ENCODE assay signal across 11 mouse cellular contexts in genomic region chr2:167280986-167281310, GRCm38 (mm10). TPM values are rescaled to one million over a fixed set of nuclear protein-coding genes. Genes with fewer than 3 reads are reported as not detected.
DNase-seq lines count a peak whose midpoint lies in the region; ATAC-seq and TF ChIP-seq lines count a peak whose summit lies in the region.
"Had no signal": no experiment of that assay in that cellular context is flagged by ENCODE, and none has a peak within 500 bp of the region (broad histone marks: within the 10 kb centered on the region; RNA-seq: fewer than 3 reads in every experiment).

No protein-coding gene starts in this region.

- no peaks in the 10 kb centered on the region for H3K36me3 ChIP-seq in forebrain, embryonic 15.5 days
- H3K36me3 ChIP-seq in forebrain, embryonic 16.5 days (ENCODE audit: control insufficient read depth, insufficient read depth) = no peaks in the 10 kb centered on the region
- no peaks in the 10 kb centered on the region for H3K36me3 ChIP-seq in liver, embryonic 13.5 days
- H3K36me3 ChIP-seq in midbrain, postnatal 0 days (ENCODE audit: insufficient read depth, low read length) = no peaks in the 10 kb centered on the region
- H3K36me3 ChIP-seq in heart, embryonic 11.5 days (ENCODE audit: control insufficient read depth, insufficient read depth, low read length) = no peaks in the 10 kb centered on the region
- H3K36me3 ChIP-seq: liver, embryonic 15.5 days had no signal

- no peaks in the 10 kb centered on the region for H3K27me3 ChIP-seq in forebrain, embryonic 15.5 days
- H3K27me3 ChIP-seq in forebrain, embryonic 16.5 days (replicated peaks; ENCODE audit: control insufficient read depth, insufficient read depth, low read length) = no peaks in the 10 kb centered on the region
- peaks cover 6% of the 10 kb centered on the region; the same call in 1 of the 2 replicates for H3K27me3 ChIP-seq in liver, embryonic 13.5 days
- no peaks in the 10 kb centered on the region; the same call in 1 of the 2 replicates for H3K27me3 ChIP-seq in midbrain, postnatal 0 days (ENCODE audit: insufficient read depth, low read length)
- H3K27me3 ChIP-seq in heart, embryonic 11.5 days (ENCODE audit: control insufficient read depth, insufficient read depth, low read length) = peaks cover 3% of the 10 kb centered on the region; the same call in 1 of the 2 replicates

- H3K9ac ChIP-seq in forebrain, embryonic 15.5 days (replicated peaks) = no peak overlapping the region
- H3K9ac ChIP-seq in forebrain, embryonic 16.5 days (replicated peaks; ENCODE audit: low read depth, low read length) = no peak overlapping the region
- no peak overlapping the region for H3K9ac ChIP-seq in liver, embryonic 13.5 days
- no peak overlapping the region for H3K9ac ChIP-seq in midbrain, postnatal 0 days (replicated peaks; ENCODE audit: low read length, poor library complexity, severe bottlenecking)
- H3K9ac ChIP-seq in heart, embryonic 11.5 days (ENCODE audit: low read depth, low read length) = no peak overlapping the region
- H3K9ac ChIP-seq: liver, embryonic 15.5 days had no signal

- ATAC-seq in forebrain, embryonic 15.5 days (replicated peaks) = peak; percentile 41
- no peak; the same call in 1 of the 2 replicates for ATAC-seq in forebrain, embryonic 16.5 days
- peak; percentile 36; the same call in 1 of the 2 replicates for ATAC-seq in liver, embryonic 13.5 days (ENCODE audit: low read depth)
- peak; percentile 45; the same call in 1 of the 2 replicates for ATAC-seq in erythroid progenitor cell, adult 5-6 weeks (replicated peaks; ENCODE audit: low FRiP score, poor library complexity, severe bottlenecking)
- 0 out of 2 replicates have a peak, but pooled peaks have one; percentile 52 for ATAC-seq in midbrain, postnatal 0 days (ENCODE audit: low FRiP score)
- ATAC-seq in heart, embryonic 11.5 days (replicated peaks; ENCODE audit: insufficient number of reproducible peaks, low FRiP score, low TSS enrichment) = no peak

- H3K4me2 ChIP-seq in forebrain, embryonic 15.5 days (replicated peaks) = no peak overlapping the region
- H3K4me2 ChIP-seq in forebrain, embryonic 16.5 days (ENCODE audit: low read length) = no peak overlapping the region
- H3K4me2 ChIP-seq in liver, embryonic 13.5 days = no peak overlapping the region
- no peak overlapping the region for H3K4me2 ChIP-seq in midbrain, postnatal 0 days (ENCODE audit: low read depth, low read length, poor library complexity, severe bottlenecking)
- no peak overlapping the region for H3K4me2 ChIP-seq in heart, embryonic 11.5 days
- H3K4me2 ChIP-seq: liver, embryonic 15.5 days had no signal

- no peak for DNase-seq in liver, embryonic 13.5 days
- no peak for DNase-seq in liver
- DNase-seq in midbrain, postnatal 0 days (ENCODE audit: low spot score) = no peak
- DNase-seq in spleen, adult 18-20 months = no peak

- H3K27ac ChIP-seq in forebrain, embryonic 15.5 days (replicated peaks) = no peak overlapping the region
- H3K27ac ChIP-seq in forebrain, embryonic 16.5 days (ENCODE audit: low read length) = no peak overlapping the region
- H3K27ac ChIP-seq in liver, embryonic 13.5 days = no peak overlapping the region
- H3K27ac ChIP-seq in midbrain, postnatal 0 days (ENCODE audit: low read depth, low read length) = no peak overlapping the region
- no peak overlapping the region for H3K27ac ChIP-seq in heart, embryonic 11.5 days (ENCODE audit: low read depth, low read length)
- H3K27ac ChIP-seq: gastrocnemius, adult 2 months; liver, embryonic 15.5 days had no signal

- WGBS in forebrain, embryonic 15.5 days = 85% methylated on average over 4 of the region's 4 CpGs
- 82% methylated on average over 4 of the region's 4 CpGs for WGBS in forebrain, embryonic 16.5 days
- WGBS in liver, embryonic 13.5 days (ENCODE audit: insufficient replicate concordance) = 68% methylated on average over 4 of the region's 4 CpGs
- 83% methylated on average over 4 of the region's 4 CpGs for WGBS in midbrain, postnatal 0 days
- WGBS in heart, embryonic 11.5 days (ENCODE audit: insufficient replicate concordance) = 72% methylated on average over 4 of the region's 4 CpGs

- H3K9me3 ChIP-seq in forebrain, embryonic 15.5 days = no peaks in the 10 kb centered on the region
- H3K9me3 ChIP-seq in forebrain, embryonic 16.5 days (ENCODE audit: control insufficient read depth, low read length) = no peaks in the 10 kb centered on the region
- no peaks in the 10 kb centered on the region for H3K9me3 ChIP-seq in liver, embryonic 13.5 days (replicated peaks)
- H3K9me3 ChIP-seq in midbrain, postnatal 0 days (ENCODE audit: low read length) = no peaks in the 10 kb centered on the region
- no peaks in the 10 kb centered on the region for H3K9me3 ChIP-seq in heart, embryonic 11.5 days (replicated peaks; ENCODE audit: control insufficient read depth, low read length)
- H3K9me3 ChIP-seq: liver, embryonic 15.5 days had no signal

- 0 out of 2 replicates have a peak, but pooled peaks cover 6% of the 10 kb centered on the region for H3K4me1 ChIP-seq in forebrain, embryonic 15.5 days
- 0 out of 2 replicates have a peak, but pooled peaks cover 2% of the 10 kb centered on the region for H3K4me1 ChIP-seq in forebrain, embryonic 16.5 days (replicated peaks; ENCODE audit: control insufficient read depth, insufficient read depth, low read length)
- H3K4me1 ChIP-seq in liver, embryonic 13.5 days (replicated peaks) = peaks cover 5% of the 10 kb centered on the region; the same call in 1 of the 2 replicates
- no peaks in the 10 kb centered on the region for H3K4me1 ChIP-seq in midbrain, postnatal 0 days (ENCODE audit: insufficient read depth, low read length)
- H3K4me1 ChIP-seq in heart, embryonic 11.5 days (ENCODE audit: control insufficient read depth, insufficient read depth, low read length) = no peaks in the 10 kb centered on the region
- H3K4me1 ChIP-seq: liver, embryonic 15.5 days had no signal

- no peak overlapping the region for H3K4me3 ChIP-seq in forebrain, embryonic 15.5 days
- no peak overlapping the region for H3K4me3 ChIP-seq in forebrain, embryonic 16.5 days (replicated peaks; ENCODE audit: low read length)
- no peak overlapping the region for H3K4me3 ChIP-seq in liver, embryonic 13.5 days (replicated peaks)
- no peak overlapping the region for H3K4me3 ChIP-seq in midbrain, postnatal 0 days (ENCODE audit: low read depth, low read length)
- no peak overlapping the region for H3K4me3 ChIP-seq in heart, embryonic 11.5 days (ENCODE audit: low read depth, low read length)
- H3K4me3 ChIP-seq: gastrocnemius, adult 2 months; liver, embryonic 15.5 days had no signal

- no peak for TF ChIP-seq CTCF in midbrain, postnatal 0 days (IDR thresholded peaks at IDR 0.05)

RNA-seq across cellular contexts. Expression of gene Ptgis, which starts 40.5 kb away (rescaled TPM):
- 2.7 and 3.6 TPM in 2 replicates for polyA plus RNA-seq in forebrain, embryonic 15.5 days (2015; fragmentation: Nextera tagmentation; extraction: Ambion mirVana)
- polyA plus RNA-seq in forebrain, embryonic 16.5 days (2015; fragmentation: Nextera tagmentation; extraction: Ambion mirVana) = 3.1 and 3.5 TPM in 2 replicates
- 1.2 and 1.4 TPM in 2 replicates for polyA plus RNA-seq in liver, embryonic 13.5 days (2015; fragmentation: Nextera tagmentation; extraction: Ambion mirVana)
- not detected in 2 replicates for total RNA-seq in erythroid progenitor cell, adult 5-6 weeks (2015; ENCODE audit: low replicate concordance)
- not detected in 2 replicates for total RNA-seq in erythroid progenitor cell, adult 5-6 weeks (2017; ENCODE audit: low replicate concordance)
- 4.3 and 6.1 TPM in 2 replicates for total RNA-seq in midbrain, postnatal 0 days (2014; rRNA removed)
- polyA plus RNA-seq in midbrain, postnatal 0 days (2015; fragmentation: Nextera tagmentation; extraction: Ambion mirVana) = 3.9 and 4.7 TPM in 2 replicates
- polyA plus RNA-seq in heart, embryonic 11.5 days (2014; fragmentation: Nextera tagmentation; extraction: Ambion mirVana) = 19.6 and 21.6 TPM in 2 replicates
- total RNA-seq: hematopoietic stem cell, adult 5-6 weeks had no signal

Comparison
In these comparisons a context has a peak if more than half of its experiments do, and no peak if none do; other contexts are left out.
1. ATAC-seq: peak in forebrain, embryonic 15.5 days (single experiment), liver, embryonic 13.5 days (single experiment), erythroid progenitor cell, adult 5-6 weeks (single experiment) and midbrain, postnatal 0 days (single experiment); none in forebrain, embryonic 16.5 days (single experiment) and heart, embryonic 11.5 days (single experiment).